Mouse (Mus musculus): ENCODE measurements at regions not wholly inside any gene's neighbourhood (a gene's known extent, or its start where the extent isn't known, plus 50 kb on each side); places are given as distances from the start of the nearest gene placed in this dataset.

DNA sequence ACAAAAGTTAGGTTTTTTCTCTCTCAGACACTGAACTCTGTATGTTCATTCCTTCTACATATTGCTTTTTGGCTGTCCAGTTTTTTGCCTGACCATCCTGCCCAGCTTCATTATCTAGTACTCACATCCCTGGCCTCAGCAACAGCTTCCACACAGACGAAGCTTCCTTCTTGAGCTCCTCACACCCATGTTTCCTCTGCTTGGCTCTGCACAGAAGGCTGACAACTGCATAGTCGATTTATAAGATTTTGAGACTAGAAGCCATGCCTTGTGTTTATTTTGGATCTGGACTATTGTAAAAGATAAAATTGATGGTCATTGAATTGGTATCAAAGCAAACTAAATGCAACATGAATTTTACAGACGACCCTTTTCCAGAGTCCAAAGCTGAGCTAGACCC is 420.0 kb upstream of the Klf4 start:
- DNase-seq (ENCODE audit: low read depth, low spot score): no peak

DNA sequence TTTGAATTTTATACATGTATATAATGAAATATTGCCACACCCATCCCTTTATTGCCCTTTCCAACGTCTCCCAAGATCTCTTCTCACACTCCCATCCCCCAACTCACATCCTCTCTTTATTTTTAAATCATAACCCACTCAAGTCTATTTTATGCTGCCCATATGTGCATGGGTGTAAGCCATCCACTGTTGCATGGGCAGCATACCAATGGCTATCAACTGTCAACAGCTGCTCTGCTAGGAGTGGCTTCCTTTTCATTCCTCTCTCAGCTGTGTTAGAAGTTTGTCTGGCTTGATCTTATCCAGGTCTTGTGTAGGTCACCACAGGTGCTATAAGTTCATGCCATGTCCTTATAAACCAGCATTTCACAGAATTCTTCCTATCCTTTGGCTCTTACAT is 409.2 kb upstream of the Klf4 start:
- no peak for DNase-seq (ENCODE audit: low read depth, low spot score)

DNA sequence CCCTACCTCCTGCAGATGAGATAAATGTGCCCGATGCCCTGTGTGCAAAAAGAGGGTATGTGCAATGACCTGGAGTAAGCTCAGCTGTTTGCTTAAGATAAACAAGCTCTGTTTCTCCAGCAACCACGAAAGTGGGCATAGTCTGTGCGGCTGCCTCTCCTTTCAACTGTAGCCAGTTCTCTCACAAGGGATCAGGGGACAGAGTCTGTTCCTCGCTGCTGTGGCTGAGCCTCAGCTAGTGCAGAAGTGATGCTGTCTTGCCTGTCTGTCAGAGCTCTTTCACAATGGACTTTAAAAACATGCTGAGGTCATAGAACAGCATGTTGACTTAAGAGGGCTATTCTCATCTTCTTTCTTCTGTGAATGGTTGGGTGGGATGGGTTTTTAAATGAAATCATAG is 406.1 kb upstream of the Klf4 start:
- DNase-seq (ENCODE audit: low read depth, low spot score): no peak

DNA sequence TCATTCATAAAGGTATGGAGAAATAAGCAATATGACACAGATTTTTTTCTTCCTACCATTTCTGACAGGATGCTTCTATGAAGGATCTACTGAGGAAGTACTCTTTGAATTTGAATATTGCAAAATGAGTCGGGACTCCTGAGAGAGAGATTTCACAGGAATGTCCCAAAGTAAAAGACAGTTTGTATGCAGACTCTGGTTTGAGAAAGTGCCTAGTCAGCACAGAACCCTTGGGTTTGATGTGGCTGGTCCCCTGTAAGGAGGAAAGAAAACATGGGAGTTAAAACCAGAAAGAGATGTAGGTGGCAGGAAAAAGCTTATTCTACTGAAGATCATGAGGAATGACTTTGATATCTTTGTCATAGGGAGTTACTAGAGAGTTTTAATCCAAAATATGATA is 405.6 kb upstream of the Klf4 start:
- no peak for DNase-seq (ENCODE audit: low read depth, low spot score)

DNA sequence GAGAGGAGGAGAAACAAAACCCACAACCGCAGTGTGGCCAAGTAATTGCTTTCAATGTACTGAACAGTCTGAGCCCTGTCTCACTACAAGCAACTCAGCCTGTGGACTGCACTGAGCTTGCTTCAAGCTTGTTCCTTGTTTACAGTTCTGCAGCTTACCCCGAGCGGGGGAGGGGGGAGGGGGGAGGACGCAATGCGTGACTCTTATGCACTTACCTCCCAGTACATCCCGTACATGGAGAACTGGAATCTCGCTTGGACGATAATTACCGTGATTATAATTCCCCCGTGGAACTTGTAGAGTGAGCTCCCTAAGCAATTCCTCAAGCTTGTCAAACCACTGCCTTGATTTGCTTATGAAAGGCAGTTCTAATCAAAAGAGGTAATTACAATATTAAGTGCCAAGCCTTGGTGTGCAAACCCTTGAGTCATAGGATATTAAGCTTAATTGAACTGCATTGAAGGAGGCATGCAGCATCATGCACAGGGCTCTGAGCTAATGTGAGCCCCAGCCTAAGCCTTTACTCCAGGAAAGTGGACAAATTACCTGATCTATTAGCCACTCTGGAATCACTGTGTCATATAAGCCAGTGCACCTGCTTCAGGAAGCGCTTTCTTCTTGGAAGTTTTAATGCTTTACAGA is 397.0 kb upstream of the Klf4 start:
- no peak for DNase-seq (ENCODE audit: low read depth, low spot score)

DNA sequence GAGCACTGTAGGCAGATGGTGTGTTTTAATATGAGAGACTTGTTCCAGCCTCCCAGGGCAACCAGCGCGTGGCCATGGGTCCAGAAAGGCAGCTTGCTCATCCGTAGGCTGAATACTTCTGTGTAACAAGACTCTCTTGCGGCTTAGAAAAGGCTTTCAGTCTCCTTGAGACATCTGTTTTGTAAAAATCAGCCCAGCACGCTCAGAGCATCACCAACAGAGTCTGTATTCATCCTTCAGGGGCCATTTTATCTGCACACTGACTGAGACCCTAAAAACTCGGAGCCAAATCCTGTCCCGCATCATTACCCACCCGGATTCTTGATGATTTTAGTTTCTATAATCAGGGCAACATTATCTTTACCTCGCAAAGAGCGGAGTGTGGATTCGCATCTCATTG is 396.4 kb upstream of the Klf4 start:
- no peak for DNase-seq (ENCODE audit: low read depth, low spot score)

DNA sequence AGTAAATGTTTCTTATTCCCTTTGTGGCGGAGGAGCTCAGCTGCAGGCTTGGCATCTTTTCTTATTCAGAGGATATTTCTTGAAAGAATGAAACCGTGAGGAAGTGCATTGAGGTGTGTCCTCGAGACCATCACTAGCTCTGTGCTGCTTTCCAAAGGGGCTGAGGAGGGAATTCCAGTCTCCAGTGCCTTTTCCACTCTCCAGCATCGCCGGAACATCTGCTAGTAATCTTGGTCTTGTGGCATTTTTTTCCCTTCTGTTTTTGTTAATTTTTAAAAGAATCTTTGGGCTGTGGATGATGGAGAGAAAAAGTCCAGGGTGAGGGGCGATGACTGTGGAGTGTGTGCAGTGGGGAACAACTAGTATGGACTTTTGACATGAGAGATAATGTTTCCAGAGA is 395.9 kb upstream of the Klf4 start:
- DNase-seq (ENCODE audit: low read depth, low spot score): no peak

DNA sequence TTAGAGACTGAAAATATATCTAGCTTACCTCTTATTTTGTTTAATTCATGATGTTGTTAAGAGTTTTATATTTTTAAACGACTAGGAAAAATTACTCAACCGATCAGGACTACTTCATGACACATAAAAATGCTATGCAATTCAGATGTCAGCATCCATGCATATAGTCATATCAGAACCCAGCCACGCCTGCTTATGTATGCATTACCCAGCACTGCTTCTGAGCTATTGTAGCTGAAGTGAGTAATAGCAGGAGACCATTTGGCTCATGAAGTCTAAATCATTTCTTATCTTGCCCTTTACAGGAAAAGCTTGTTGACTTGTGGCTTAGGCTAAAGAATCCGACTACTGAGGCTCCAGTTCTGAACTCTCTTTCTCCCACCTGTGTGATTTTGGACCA is 395.1 kb upstream of the Klf4 start:
- no peak for DNase-seq (ENCODE audit: low read depth, low spot score)

DNA sequence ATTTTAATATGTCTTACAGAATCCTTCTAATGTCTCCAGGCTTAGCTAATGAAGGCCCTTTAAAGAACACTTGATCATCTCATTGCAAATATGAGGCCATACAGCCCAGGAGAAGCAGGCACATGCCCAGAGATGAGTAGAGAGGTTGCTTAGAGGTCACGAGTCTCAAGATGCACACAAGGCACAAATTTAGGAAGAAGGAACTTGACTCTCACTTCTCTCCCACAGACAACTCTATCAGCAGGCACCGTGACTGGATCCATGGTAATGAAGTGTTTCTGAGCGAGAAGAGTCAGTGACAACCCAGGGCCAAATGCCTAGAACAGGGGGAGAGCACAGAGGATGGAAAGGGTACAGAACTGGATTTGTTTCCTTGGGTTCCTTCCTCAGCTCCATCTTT is 392.7 kb upstream of the Klf4 start:
- no peak for DNase-seq (ENCODE audit: low read depth, low spot score)

DNA sequence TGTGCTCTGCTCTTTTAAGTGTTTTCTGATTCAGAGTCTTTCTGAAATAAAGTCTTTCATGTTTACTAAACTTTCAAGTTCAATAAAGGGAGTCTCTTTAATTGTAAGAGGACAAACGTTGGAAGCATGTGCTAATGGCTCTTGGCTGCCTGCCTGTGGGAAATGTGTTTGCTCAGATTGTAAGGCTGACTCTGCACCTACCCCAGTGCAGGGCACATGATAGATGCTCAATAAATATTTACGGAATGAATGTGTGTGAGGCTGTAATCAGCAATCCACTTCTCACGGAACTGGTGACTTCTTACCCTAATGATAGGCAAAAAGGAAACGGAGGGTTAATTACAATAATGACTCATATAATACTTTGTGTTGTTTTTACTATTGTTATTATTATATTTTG is 389.0 kb upstream of the Klf4 start:
- no peak for DNase-seq (ENCODE audit: low read depth, low spot score)

DNA sequence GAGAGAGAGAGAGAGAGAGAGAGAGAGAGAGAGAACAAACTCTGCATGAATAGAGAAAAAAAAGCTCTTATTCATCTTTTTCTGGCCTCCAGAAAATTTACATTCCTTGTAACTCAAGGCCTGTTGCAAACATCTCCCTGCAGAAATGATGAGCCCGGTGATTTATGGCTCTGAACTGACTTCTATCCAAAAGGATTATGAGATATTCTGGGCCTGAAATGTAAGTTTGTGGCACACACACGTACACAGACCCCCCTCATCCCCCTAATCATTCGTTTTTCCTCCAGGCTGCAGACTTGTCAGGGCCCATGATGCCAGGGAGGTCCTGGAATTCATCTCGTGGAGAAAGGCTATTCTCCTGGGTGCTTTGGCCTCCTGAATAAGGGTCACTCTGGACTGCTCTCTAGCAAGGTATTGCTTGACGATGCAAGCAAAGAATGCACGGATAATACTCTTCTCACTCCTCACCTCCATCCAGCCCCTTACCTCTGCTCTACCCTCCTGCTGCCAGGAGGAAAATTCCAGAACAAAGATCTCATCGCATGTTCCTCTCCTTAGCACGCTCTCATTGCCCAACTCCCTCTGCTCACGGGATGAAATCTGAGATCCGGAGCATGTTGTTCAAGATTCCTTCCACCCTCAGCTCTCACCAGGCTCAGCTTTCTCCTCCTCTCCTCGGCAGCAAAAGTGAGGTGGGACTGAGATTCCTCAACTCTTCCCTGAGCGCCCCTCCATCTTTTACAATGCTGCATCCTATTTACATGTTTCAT is 362.0 kb upstream of the Klf4 start:
- DNase-seq (ENCODE audit: low read depth, low spot score): no peak

DNA sequence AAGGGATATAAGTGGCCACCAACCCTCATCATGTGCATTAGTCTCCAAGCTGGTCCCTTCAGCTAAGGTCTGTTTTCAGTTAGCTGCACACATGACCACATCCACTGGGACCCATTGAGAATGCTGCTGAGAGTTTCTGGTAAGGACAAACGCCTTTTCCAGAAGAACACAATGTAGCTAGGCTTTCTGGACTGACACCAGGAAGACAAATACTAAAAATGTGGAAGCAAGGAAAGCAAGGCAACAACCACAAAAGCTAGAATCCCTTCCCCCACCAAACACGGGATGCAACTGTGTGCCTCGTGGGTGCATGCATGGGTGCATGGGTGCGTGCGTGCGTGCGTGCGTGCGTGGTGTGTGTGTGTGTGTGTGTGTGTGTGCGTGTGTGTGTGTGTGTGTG is 359.4 kb upstream of the Klf4 start:
- DNase-seq (ENCODE audit: low read depth, low spot score): no peak

DNA sequence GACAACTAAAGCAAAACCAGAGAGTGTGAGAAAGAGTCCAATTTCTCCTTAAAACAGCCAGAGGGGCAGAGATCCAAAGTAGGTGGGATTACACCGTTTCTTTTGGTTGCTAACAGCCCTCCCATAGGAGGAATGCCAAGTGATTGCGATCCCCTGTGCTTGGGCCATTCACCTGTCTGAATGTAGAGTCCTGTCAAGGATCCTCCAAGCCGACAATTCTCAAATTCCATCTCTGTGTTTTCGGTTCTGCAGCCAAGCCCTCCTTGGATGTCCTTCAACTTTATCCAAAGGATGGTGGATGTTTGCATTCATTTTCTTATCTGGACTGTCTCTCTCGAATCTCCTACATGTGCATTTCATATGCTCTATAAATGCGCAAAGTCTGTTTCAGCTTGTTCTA is 355.3 kb upstream of the Klf4 start:
- DNase-seq (ENCODE audit: low read depth, low spot score): no peak

DNA sequence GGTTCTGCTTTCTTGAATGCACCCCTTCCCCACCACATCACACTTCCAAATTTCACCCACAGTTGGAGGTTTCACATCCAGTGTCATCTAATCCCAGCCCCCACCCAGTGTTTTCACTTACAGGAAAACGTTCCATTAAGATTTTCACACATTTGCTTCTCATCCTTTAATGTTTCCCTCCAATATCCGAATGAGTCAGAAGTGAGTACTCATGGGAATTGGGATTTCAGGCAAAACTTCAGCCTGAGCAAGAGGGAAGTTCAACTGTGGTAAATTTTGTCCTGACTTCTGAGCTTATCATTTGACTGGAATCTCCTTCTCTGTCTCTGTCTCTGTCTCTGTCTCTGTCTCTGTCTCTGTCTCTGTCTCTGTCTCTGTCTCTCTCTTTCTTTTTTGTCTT is 350.3 kb upstream of the Klf4 start:
- no peak for DNase-seq (ENCODE audit: low read depth, low spot score)

DNA sequence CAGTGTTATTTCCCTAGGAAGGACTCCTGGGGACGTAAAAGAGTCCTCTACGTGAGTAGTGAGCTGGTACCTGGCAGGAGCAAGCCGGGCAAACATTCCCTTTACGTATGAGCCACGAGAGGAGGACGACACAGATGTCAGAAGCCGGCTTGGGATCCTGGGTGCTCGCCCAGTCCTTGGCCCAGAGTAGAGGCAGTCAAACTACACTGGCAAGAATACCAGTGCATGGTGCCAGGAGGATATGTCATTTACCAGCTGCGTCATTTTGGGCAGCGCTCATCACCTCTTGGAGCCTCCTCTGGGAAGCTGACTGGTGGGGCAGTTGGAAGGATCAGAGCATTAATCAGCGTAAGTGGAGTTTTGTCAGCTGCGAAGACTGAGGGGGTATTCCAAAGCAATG is 343.0 kb upstream of the Klf4 start:
- DNase-seq (ENCODE audit: low read depth, low spot score): no peak

DNA sequence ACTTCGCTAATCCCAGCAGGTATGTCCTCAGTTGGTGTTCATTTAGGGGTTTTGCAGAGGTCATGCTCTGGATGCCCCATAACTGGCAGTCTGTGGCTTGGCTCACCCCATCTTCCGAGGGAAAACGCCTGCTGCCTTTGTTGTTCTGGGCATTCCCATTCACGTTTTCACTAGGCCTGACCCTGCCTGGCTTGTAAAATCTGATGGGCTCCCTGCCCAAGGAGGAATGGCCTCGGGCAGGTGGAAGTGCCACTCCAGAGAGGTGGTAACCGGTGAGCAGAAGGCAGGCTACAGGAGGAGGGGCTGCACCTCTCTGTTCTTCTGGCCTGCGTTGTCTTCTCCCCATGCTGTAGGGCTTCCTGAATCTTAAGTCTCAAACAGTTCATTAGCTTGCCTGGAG is 342.6 kb upstream of the Klf4 start:
- no peak for DNase-seq (ENCODE audit: low read depth, low spot score)

DNA sequence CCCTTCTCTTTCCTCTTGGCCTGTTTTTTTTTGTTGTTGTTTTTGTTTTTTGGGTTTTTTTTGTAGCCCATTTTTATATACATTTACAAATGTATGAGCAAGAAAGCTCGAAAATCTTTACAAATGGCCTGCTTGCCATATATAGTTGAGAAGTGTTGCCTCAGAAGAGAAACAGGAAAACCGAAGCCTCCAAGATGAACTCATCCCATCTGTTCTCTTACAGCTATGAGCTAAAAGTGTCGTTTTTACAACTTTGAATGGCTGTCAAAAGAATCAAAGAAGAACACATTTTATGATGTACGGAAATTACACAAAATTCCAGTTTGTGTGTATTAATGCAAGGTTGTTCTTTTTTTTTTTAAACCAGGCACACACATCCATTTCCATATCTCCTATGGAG is 342.0 kb upstream of the Klf4 start:
- no peak for DNase-seq (ENCODE audit: low read depth, low spot score)

DNA sequence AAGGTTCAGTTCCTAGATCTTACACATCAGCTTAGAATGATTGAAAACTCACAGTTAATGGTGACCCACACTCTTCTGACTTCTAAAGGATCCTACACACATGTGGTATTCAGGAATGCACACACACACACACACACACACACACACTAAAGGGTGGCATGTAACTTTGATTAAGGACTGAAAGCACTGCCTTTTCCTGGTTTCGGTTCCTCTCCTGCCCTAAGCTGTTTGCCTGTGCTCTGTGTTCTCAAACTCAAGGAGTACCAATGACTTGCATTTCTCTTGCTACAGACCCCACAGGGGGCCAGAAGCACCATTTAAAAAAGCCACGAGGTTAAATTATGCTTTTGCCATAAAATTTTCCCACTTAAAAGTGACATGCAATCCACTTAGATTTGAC is 327.8 kb upstream of the Klf4 start:
- no peak for DNase-seq (ENCODE audit: low read depth, low spot score)

DNA sequence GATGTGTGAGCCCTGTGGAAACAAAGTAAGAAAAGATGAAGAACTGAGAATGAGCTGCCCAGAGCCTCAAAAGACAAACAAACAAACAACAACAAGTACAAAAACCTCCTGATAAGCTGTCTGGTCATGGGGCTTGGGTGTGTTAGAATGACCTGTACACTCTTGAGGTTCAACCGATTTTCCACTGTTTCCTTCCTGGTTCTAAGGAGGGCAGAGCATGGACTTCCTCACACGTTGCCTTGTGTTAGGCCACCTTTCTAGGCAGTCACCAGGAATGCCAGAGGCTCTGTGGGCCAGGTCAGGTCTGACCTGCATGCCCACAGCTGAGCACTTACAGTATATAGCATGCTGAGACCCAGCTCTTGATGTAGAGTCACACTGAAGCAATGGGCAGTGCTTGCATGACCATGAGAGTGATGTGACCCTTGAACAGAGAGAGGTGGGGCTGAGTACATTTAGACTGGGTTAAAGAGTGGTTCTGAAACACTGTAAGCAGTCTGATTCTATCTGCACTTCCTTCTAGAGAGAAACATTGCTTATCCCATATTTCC is 327.0 kb upstream of the Klf4 start:
- no peak for DNase-seq (ENCODE audit: low read depth, low spot score)

DNA sequence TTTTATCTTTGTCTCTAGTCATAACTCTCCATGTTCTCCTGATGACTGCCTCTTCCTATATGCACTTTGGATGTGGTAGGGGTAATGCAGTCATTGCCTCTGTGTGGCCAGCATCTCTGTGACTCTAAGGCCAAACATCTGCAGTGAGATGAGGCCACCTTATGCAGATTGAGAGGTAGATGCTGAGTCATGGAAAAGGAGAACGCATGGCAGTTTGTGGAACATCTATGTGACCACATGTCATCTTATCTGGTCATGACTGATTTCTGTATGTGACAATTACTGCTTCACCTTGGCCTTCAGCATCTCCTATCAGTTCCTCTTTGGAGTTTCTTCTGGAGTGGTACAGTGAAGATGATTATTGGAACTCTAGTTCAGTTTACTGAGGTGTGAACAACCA is 319.2 kb upstream of the Klf4 start:
- DNase-seq (ENCODE audit: low read depth, low spot score): no peak

DNA sequence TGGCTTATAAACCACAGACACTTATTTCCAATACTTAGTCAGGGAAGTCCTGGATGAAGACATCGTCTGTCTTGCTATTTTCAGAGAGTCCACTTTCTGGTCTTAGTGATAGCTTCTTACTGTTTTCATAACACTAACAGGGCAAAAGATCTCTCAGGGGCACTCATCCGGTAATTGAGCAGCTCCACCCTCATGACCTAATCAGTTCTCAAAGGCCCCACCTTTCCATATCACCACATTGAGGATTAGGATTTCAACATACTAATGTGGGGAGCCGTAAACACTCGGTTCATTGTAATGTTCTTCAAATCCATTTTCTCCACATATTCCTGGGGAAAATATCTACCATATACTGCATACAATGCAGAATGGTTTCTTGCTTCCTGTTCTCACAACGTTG is 318.8 kb upstream of the Klf4 start:
- DNase-seq (ENCODE audit: low read depth, low spot score): no peak

DNA sequence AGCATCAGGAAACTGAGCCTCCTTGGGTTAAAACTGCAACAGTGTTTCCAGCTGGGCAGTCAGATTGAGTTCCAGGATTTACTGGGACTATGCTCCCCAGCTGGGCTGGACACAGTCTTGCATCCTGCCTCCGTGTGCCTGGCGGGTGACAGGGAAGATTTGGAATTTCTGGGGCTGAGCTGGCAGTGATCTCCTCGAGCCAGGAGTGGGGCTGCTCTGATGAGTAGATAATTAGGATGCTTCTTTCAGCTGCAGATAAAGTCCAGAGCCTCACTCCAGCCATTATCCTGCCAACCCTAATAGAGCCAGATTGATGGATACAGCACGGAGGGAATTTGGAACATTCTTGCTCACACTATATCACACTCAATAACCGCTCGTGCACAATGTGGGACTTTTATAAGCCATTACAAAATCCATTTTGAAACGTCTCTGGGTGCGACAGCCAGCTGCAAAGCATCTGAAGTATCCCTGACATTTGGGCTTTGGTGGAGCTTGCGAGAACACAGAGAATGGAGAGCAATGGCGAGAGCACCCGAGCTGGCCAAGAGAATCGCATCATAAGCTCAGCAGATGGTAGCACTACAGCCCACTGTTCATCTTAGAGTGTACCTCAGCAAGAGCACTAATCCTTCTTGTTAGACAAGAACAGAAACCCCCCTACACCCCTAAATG is 311.6 kb upstream of the Klf4 start:
- DNase-seq (ENCODE audit: low read depth, low spot score): peak; percentile 7

DNA sequence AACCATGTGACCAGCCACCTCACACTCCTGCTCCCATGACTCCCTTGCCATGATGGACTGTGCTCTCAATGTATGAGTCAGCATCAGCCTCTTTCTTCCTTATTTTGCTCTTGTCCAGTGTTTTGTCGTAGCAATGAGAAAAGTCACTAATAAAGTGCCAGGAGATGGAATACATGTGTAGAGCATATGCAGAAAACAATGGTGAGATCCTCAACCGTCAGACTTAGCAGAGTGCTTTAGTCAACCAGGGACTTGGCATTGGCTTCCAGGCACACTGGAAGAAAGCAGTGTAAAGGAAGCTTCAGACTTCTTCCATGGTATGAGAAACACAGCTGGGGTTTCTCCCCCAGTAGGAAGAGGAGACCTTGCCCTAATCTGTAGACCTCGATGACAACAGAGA is 306.3 kb upstream of the Klf4 start:
- no peak for DNase-seq (ENCODE audit: low read depth, low spot score)
